Comparison of ENCODE assay signal across 14 mouse cellular contexts in the genomic region with DNA sequence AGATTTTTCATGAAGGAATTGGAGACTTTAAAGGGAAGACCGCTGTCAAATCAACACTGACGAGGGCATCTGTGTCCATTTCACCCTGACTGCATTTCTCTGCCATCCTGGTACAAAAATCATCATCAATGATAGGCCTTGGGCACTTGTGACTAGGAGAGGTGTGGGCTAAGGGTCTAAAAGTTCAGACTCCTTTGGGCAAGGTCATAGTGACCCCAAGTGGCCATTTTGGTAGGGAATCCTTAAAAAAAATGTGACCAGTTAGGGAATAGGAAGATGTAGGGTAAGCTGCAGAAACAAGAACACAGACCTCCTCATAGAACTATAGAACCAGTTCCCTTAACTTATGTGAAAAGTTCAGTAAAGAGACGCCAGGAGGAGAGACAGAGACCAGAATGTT.
DNase-seq lines count a peak whose midpoint lies in the region; ATAC-seq and TF ChIP-seq lines count a peak whose summit lies in the region.
"Had no signal": no experiment of that assay in that cellular context is flagged by ENCODE, and none has a peak within 500 bp of the region (broad histone marks: within the 10 kb centered on the region; RNA-seq: fewer than 3 reads in every experiment).

No protein-coding gene starts in this region.

- TF ChIP-seq CTCF in hindbrain, postnatal 0 days (IDR thresholded peaks at IDR 0.05; ENCODE audit: low read depth) = peak; percentile 65

- H3K36me3 ChIP-seq in hindbrain, postnatal 0 days (ENCODE audit: insufficient read depth, low read length) = no peaks in the 10 kb centered on the region
- H3K36me3 ChIP-seq in hindbrain, embryonic 12.5 days = no peaks in the 10 kb centered on the region
- H3K36me3 ChIP-seq in embryonic facial prominence, embryonic 10.5 days (replicated peaks) = no peaks in the 10 kb centered on the region
- H3K36me3 ChIP-seq in kidney, embryonic 14.5 days (ENCODE audit: control insufficient read depth, insufficient read depth, low read length) = no peaks in the 10 kb centered on the region
- H3K36me3 ChIP-seq: G1E had no signal

- ATAC-seq in hindbrain, postnatal 0 days = 0 out of 2 replicates have a peak, but pooled peaks have one; percentile 21
- no peak for ATAC-seq in hindbrain, embryonic 12.5 days (ENCODE audit: low FRiP score)
- ATAC-seq in kidney, embryonic 14.5 days (ENCODE audit: low FRiP score, low TSS enrichment) = no peak
- ATAC-seq: intestine, embryonic 16.5 days had no signal

- WGBS in hindbrain, postnatal 0 days = 56% methylated on average over 3 of the region's 3 CpGs
- 48% methylated on average over 3 of the region's 3 CpGs for WGBS in hindbrain, embryonic 12.5 days
- 49% methylated on average over 3 of the region's 3 CpGs for WGBS in embryonic facial prominence, embryonic 10.5 days
- WGBS in kidney, embryonic 14.5 days = 52% methylated on average over 3 of the region's 3 CpGs

- H3K4me3 ChIP-seq in hindbrain, postnatal 0 days (ENCODE audit: low read length) = no peak overlapping the region
- no peak overlapping the region for H3K4me3 ChIP-seq in hindbrain, embryonic 12.5 days
- no peak overlapping the region for H3K4me3 ChIP-seq in embryonic facial prominence, embryonic 10.5 days
- H3K4me3 ChIP-seq in kidney, embryonic 14.5 days (ENCODE audit: low read length) = no peak overlapping the region

- H3K9me3 ChIP-seq in hindbrain, postnatal 0 days (ENCODE audit: low read length) = no peaks in the 10 kb centered on the region
- no peaks in the 10 kb centered on the region for H3K9me3 ChIP-seq in hindbrain, embryonic 12.5 days (replicated peaks)
- no peaks in the 10 kb centered on the region for H3K9me3 ChIP-seq in embryonic facial prominence, embryonic 10.5 days
- no peaks in the 10 kb centered on the region for H3K9me3 ChIP-seq in kidney, embryonic 14.5 days (ENCODE audit: control insufficient read depth, low read length)
- H3K9me3 ChIP-seq: G1E had no signal

- no peaks in the 10 kb centered on the region for H3K4me1 ChIP-seq in hindbrain, postnatal 0 days (ENCODE audit: insufficient read depth, low read length)
- no peaks in the 10 kb centered on the region for H3K4me1 ChIP-seq in hindbrain, embryonic 12.5 days
- H3K4me1 ChIP-seq in embryonic facial prominence, embryonic 10.5 days = no peaks in the 10 kb centered on the region
- H3K4me1 ChIP-seq in kidney, embryonic 14.5 days (ENCODE audit: control insufficient read depth, insufficient read depth, low read length) = no peaks in the 10 kb centered on the region

- no peak overlapping the region for H3K4me2 ChIP-seq in hindbrain, postnatal 0 days (ENCODE audit: low read depth, low read length)
- H3K4me2 ChIP-seq in hindbrain, embryonic 12.5 days (replicated peaks) = no peak overlapping the region
- no peak overlapping the region for H3K4me2 ChIP-seq in kidney, embryonic 14.5 days (replicated peaks; ENCODE audit: low read depth, low read length)

- H3K27me3 ChIP-seq in hindbrain, postnatal 0 days (ENCODE audit: insufficient read depth, low read length) = no peaks in the 10 kb centered on the region
- H3K27me3 ChIP-seq in hindbrain, embryonic 12.5 days = peaks cover 6% of the 10 kb centered on the region; the same call in 1 of the 2 replicates
- no peaks in the 10 kb centered on the region for H3K27me3 ChIP-seq in embryonic facial prominence, embryonic 10.5 days (replicated peaks; ENCODE audit: low read depth, poor library complexity, severe bottlenecking)
- no peaks in the 10 kb centered on the region for H3K27me3 ChIP-seq in kidney, embryonic 14.5 days (ENCODE audit: control insufficient read depth, insufficient read depth, low read length)

- no peak overlapping the region for H3K9ac ChIP-seq in hindbrain, postnatal 0 days (replicated peaks; ENCODE audit: low read length)
- no peak overlapping the region for H3K9ac ChIP-seq in hindbrain, embryonic 12.5 days
- H3K9ac ChIP-seq in kidney, embryonic 14.5 days (ENCODE audit: low read depth, low read length) = no peak overlapping the region

- peak; percentile 65 for DNase-seq in hindbrain, postnatal 0 days (ENCODE audit: low spot score)
- DNase-seq in A20 (ENCODE audit: low read depth, low spot score) (peak; percentile 7), ZHBTc4 (ENCODE audit: low read depth, low spot score) (peak; percentile 5)
- peak; percentile 13 for DNase-seq in embryonic facial prominence, embryonic 10.5 days (ENCODE audit: low spot score)
- no peak for DNase-seq in right cerebral cortex, postnatal 14 days
- no peak for DNase-seq in adrenal gland, postnatal 4 days (ENCODE audit: low spot score in 2 of 2)
- DNase-seq: gastrocnemius, postnatal 25 days; lung, adult 2 months; spleen, adult 18-20 months; thymus, postnatal 14 days had no signal

- H3K27ac ChIP-seq in hindbrain, postnatal 0 days = no peak overlapping the region
- no peak overlapping the region for H3K27ac ChIP-seq in hindbrain, embryonic 12.5 days
- no peak overlapping the region for H3K27ac ChIP-seq in embryonic facial prominence, embryonic 10.5 days (replicated peaks)
- no peak overlapping the region for H3K27ac ChIP-seq in kidney, embryonic 14.5 days (ENCODE audit: low read depth, low read length)

Comparison
In these comparisons a context has a peak if more than half of its experiments do, and no peak if none do; other contexts are left out.
1. DNase-seq: peak in hindbrain, postnatal 0 days (single experiment), A20 (single experiment), ZHBTc4 (single experiment) and embryonic facial prominence, embryonic 10.5 days (single experiment); none in right cerebral cortex, postnatal 14 days (single experiment) and adrenal gland, postnatal 4 days (0 of 2).